Mouse (Mus musculus) natural killer cell, adult 2 months (primary cell): Measurements from ENCODE around the gene Fcrl5.
A peak's percentile ranks its signal among the peaks of the same experiment; 100 is the strongest.

Experiments
- DNase-seq, 2 experiments: peaks; one replicate each; pipeline ENCODE4 v3.0.0; 2022; ENCODE audit warnings: low spot score in 2 of 2

Gene Fcrl5

GRCm38 (mm10) chr3:87500088-87501055 is 64.8 kb downstream of the Fcrl5 start:
- peak in 1 of 2 experiments; percentile 58 for DNase-seq

- DNase-seq, result no peak
These were observed 65.6 kb downstream of the Fcrl5 start for GRCm38 (mm10) chr3:87501151-87501550.

DNA sequence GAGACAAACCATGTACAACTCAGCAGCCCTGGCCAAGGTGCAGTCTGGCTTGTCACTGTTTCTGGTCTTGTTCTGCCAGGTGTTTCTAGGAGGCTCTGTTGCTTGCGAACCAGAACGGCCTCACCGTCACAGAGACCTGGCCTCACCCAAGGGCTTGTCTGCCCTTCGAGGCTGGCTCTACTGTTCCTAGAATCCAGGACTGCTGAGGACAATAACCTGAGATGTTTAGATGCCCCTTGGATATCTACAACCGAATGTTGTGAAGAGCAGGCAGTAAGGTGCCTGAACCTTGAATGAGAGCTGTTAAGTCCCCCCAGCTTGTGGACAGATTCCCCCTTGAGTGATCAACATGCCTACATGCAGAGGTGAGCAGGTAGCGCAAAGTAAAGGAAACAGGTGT is 67.2 kb downstream of the Fcrl5 start:
- no peak for DNase-seq

DNA sequence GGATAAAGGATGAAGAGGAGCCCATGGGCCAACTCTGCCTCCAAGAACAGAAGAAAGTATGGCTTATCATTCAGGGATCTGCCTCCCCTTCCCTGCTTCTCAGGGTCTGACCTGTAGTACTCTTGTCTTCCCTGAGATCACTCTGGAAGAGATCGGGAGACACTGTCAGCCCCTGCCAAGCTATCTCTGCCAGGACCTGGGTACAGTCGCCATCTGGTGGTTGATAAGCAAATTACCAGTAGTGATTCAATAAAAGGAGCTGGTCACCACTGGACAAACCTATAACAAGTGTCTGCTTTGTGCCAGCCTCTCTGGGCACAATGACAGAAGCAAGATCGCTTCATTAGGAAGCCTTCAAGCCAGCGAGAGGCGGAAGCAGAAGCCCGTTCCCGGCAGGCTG is 68.8 kb downstream of the Fcrl5 start:
- no peak for DNase-seq

- no peak for DNase-seq
These were observed 69.3 kb downstream of the Fcrl5 start for GRCm38 (mm10) chr3:87504749-87505425.

GRCm38 (mm10) chr3:87506456-87507416 is 71.2 kb downstream of the Fcrl5 start:
- peak in 1 of 2 experiments; percentile 60 for DNase-seq

- peak; percentile 79 to 89 for DNase-seq
These were observed 72.8 kb downstream of the Fcrl5 start for GRCm38 (mm10) chr3:87508205-87508901.

DNA sequence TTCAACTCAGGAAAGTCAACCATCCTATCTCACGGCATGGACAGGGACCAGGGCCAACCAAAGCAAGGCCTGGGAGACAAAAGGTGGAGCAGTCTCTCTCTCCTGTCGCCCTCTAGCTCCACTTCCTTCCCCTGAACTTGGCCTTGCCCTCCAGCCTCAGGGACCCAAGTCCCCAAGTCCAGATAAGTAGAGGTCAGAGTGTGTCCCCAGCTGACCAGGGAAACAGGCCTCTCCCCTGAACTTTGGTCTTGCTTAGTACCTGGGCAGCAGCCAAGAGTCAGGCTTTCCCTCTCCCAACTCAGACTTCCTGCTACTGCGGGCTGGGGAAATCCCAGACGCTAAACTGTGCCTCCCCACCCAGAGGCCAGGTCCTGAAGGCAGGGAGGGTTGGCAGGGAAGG is 73.5 kb downstream of the Fcrl5 start:
- DNase-seq, result no peak

GRCm38 (mm10) chr3:87510832-87511231 is 75.3 kb downstream of the Fcrl5 start:
- no peak for DNase-seq

DNA sequence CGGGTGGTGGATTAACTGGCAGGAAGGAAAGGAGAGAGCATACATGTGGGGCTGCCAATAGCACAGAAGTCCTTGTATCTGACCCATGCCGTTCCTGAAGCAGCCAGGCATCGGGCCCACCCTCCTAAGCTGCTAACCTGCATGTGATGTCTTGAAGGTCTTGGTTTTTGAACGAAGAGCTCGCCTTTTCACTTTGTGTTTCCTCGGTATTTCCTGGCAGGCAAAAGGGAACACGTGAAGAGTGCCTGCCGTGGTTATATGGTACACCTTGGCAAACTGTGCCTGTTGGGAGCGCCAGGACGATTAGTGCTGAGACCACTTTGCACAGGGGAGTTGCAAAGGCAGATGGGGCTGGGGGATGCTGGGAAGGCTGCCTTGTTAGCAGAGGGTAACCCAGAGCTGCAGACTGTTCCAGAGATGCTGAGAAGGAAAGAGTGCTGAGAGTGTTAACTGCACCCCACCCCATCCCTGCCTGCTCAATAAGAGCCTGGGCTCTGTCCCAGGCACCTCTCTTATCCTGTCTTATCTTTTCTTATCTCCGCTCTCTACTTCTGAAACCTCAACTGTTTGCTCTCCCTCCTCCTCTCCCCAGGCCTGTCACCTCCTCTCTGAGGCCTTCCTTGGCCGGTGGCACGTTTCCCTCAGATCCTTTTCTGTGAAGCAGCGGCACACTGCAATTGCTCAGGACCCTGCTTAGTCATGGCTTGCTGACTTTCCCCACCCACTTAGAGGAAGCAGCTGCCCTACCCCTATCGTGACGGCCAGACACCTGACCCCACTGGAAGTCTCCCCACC is 76.6 kb downstream of the Fcrl5 start:
- peak; percentile 25 to 41 for DNase-seq

DNA sequence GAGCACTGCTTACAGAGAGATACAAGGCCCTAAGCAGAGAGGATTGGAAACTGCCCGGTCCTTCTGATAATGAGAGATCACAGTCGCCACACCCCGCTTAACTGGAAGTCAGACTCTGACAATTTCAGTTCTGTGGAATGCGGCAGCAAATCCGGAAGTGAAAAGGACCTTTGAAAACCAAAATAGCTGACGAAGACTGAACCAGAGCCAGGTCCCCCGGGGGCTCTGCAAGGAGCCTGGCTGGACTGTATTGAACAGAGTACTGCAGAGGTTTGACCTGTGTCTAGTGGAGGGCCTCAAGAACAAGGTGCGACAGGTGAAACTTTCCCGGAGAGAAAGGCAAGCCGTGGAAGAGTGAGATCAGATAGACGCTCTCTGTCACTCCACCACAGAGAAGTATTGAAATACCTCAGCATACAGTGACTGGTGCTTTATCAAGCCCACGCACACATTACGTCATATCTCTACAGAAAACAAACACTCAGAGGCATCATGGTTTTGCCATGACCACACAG is 80.1 kb downstream of the Fcrl5 start:
- DNase-seq, result peak in 1 of 2 experiments; percentile 48

GRCm38 (mm10) chr3:87518425-87518824 is 82.9 kb downstream of the Fcrl5 start:
- DNase-seq, result no peak

GRCm38 (mm10) chr3:87521126-87521525 is 85.6 kb downstream of the Fcrl5 start:
- DNase-seq, result no peak

GRCm38 (mm10) chr3:87521833-87522232 is 86.3 kb downstream of the Fcrl5 start:
- DNase-seq, result no peak

GRCm38 (mm10) chr3:87523701-87524100 is 88.1 kb downstream of the Fcrl5 start:
- DNase-seq, result peak; percentile 46 to 72

DNA sequence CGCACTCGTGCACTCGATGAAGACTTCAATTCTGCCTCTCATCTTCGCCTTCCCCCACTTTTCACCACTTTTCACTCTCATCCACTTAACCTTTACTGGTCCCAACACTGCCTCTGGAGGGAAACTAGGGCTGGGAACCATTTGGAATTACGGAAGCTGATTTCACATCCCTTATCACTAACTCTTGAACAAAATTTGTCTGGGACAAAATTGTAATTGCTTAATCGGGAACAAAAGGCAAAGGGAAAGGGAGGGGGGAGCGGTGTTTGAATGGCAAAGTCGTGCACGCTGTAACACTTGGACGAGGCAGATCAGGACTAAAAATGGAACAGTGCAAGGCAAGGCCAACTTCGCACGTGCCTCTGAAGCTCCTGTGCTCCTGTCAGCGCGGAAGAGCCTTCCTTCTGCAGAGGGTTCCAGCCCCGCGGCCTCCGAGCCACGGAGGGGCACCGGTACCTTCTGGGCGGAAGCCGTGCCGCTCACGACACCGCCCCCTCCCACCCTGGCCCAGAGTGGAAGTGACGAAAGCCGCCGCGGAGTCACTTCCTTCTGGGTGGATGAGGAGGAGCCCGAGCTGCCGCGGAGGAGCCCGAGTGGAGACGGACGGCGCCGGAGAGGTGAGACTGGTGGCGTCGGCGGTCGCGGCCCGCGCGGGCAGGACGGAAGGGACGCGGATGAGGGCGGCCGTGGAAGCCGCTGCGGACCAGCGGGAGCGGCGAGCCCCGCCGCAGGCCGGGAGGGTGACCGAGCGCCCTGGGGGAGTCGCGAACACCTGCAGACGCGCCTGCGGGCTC is 89.7 kb downstream of the Fcrl5 start, which contains the start of gene Etv3:
Gene Etv3, plus strand, starts transcription at position 365 of the 794 bp plus-strand sequence.
- peak; percentile 79 to 85 for DNase-seq

GRCm38 (mm10) chr3:87525837-87526570 is 90.4 kb downstream of the Fcrl5 start:
- DNase-seq, result no peak

DNA sequence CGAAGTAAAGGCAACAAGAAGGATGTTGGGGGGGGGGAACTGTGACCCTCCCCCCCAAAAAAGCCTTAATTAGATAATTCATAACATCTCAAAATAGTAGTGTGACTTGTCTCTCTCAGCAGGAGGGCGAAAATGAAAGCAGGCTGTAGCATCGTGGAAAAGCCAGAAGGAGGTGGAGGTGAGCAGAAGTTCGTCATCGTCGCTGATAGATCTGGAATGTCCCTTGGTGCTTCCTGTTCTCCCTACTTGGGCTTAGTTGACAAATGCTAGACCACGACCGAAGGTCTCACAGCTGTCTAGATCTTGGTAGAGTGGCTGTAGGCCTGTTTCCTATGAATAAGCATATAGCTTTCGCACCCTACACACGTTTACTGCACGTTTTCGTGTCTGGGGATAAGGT is 91.6 kb downstream of the Fcrl5 start:
- peak; percentile 46 to 47 for DNase-seq
